Mouse (Mus musculus): ENCODE measurements around the gene Macf1.

DNA sequence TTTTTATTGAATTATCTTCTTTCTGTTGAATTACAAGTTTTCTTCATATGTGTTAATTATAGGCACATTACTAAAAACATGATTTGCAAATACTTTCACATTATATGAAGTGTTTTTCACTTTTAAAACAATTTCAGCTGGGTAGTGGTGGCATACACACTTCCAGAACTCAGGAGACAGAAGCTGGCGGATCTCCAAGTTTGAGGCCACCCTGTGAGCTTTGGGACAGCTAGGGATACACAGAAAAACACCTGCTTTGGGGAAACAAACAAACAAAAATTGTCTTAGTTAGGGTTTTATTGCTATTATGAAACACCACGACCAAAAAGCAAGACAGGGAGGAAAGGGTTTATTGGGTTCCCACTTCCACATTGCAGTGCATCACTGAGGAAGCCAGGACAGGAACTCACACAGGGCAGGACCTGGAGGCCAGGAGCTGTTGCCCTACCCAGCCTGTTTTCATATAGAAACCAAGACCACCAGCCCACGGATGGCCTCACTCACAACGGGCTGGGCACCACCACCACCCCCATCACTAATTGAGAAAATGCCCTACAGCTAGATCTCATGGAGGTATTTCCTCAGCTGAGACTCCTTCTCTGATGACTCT lies 93.0 kb downstream of the Macf1 start:
- TF ChIP-seq CTCF (IDR thresholded peaks at IDR 0.05; ENCODE audit: extremely low read depth, insufficient read depth, insufficient read length, insufficient replicate concordance) (no peak), POLR2A (IDR thresholded peaks at IDR 0.05; ENCODE audit: low read depth, low read length) (no peak)
